Mouse (Mus musculus): Measurements from ENCODE around the gene Rpl13a. TPM values are rescaled to one million over a fixed set of nuclear protein-coding genes. Genes with fewer than 3 reads are reported as not detected.
A peak's percentile ranks its signal among the peaks of the same experiment; 100 is the strongest.
"Not testable (repeated sequence)": the region's sequence is repeated elsewhere in the genome, so short reads cannot be mapped to it uniquely, and the experiment has no call there.

Rpl13a gene
- polyA plus RNA-seq, 1 experiment, result 1,569 TPM

GRCm38 (mm10) chr7:45158991-45159390 is 30.4 kb upstream of the Rpl13a start:
- no peak for TF ChIP-seq CTCF (IDR thresholded peaks at IDR 0.05; ENCODE audit: low read depth, low read length)
- no peak for TF ChIP-seq POLR2A (IDR thresholded peaks at IDR 0.05; ENCODE audit: borderline replicate concordance, low read depth, low read length)

GRCm38 (mm10) chr7:45157459-45157858 is 28.9 kb upstream of the Rpl13a start:
- H3K27ac ChIP-seq (ENCODE audit: insufficient read depth, low read depth, low read length), result no peak overlapping the region
- no peak overlapping the region for H3K4me3 ChIP-seq (ENCODE audit: insufficient read depth, low read length)
- TF ChIP-seq POLR2A (IDR thresholded peaks at IDR 0.05; ENCODE audit: borderline replicate concordance, low read depth, low read length), result no peak
- TF ChIP-seq CTCF (IDR thresholded peaks at IDR 0.05; ENCODE audit: low read depth, low read length), result no peak
- H3K4me1 ChIP-seq (ENCODE audit: control insufficient read depth, insufficient read depth, low read length), result no peaks in the 10 kb centered on the region

More at GRCm38 (mm10) chr7:45158991-45159390, 30.4 kb upstream of the Rpl13a start:
- H3K4me1 ChIP-seq (ENCODE audit: control insufficient read depth, insufficient read depth, low read length), result no peaks in the 10 kb centered on the region
- no peak overlapping the region for H3K4me3 ChIP-seq (ENCODE audit: insufficient read depth, low read length)
- H3K27ac ChIP-seq (ENCODE audit: insufficient read depth, low read depth, low read length), result no peak overlapping the region

GRCm38 (mm10) chr7:45156206-45156605 is 27.6 kb upstream of the Rpl13a start:
- no peak overlapping the region for H3K27ac ChIP-seq (ENCODE audit: insufficient read depth, low read depth, low read length)
- no peak overlapping the region for H3K4me3 ChIP-seq (ENCODE audit: insufficient read depth, low read length)
- TF ChIP-seq POLR2A (IDR thresholded peaks at IDR 0.05; ENCODE audit: borderline replicate concordance, low read depth, low read length), result no peak
- no peak for TF ChIP-seq CTCF (IDR thresholded peaks at IDR 0.05; ENCODE audit: low read depth, low read length)
- peaks cover 3% of the 10 kb centered on the region for H3K4me1 ChIP-seq (ENCODE audit: control insufficient read depth, insufficient read depth, low read length)

- H3K4me3 ChIP-seq (ENCODE audit: insufficient read depth, low read length), result no peak overlapping the region
- TF ChIP-seq CTCF (IDR thresholded peaks at IDR 0.05; ENCODE audit: low read depth, low read length) (no peak), POLR2A (IDR thresholded peaks at IDR 0.05; ENCODE audit: borderline replicate concordance, low read depth, low read length) (no peak)
- H3K27ac ChIP-seq (ENCODE audit: insufficient read depth, low read depth, low read length), result no peak overlapping the region
- peaks cover 9% of the 10 kb centered on the region for H3K4me1 ChIP-seq (ENCODE audit: control insufficient read depth, insufficient read depth, low read length)
Measured at GRCm38 (mm10) chr7:45155590-45155989, 27.0 kb upstream of the Rpl13a start.

GRCm38 (mm10) chr7:45154993-45155514 is 26.5 kb upstream of the Rpl13a start:
- H3K4me3 ChIP-seq (ENCODE audit: insufficient read depth, low read length), result peak overlapping the region; percentile 31
- peak overlapping the region; percentile 10 for H3K27ac ChIP-seq (ENCODE audit: insufficient read depth, low read depth, low read length)
- TF ChIP-seq POLR2A (IDR thresholded peaks at IDR 0.05; ENCODE audit: borderline replicate concordance, low read depth, low read length) (no peak), CTCF (IDR thresholded peaks at IDR 0.05; ENCODE audit: low read depth, low read length) (peak; percentile 66)

GRCm38 (mm10) chr7:45154096-45154992 is 25.8 kb upstream of the Rpl13a start, which contains the start of the genes Pih1d1 and Aldh16a1:
TSS of gene Pih1d1 (plus strand) at chr7:45154303.
TSS of gene Aldh16a1 (minus strand) at chr7:45154584.
- peak; percentile 63; the same call in 1 of the 2 replicates for TF ChIP-seq POLR2A (IDR thresholded peaks at IDR 0.05; ENCODE audit: borderline replicate concordance, low read depth, low read length)
- TF ChIP-seq CTCF (IDR thresholded peaks at IDR 0.05; ENCODE audit: low read depth, low read length), result no peak
- Histone ChIP-seq H3K4me3 (ENCODE audit: insufficient read depth, low read length) (peak within 1 kb of the TSS; percentile 87), H3K27ac (ENCODE audit: insufficient read depth, low read depth, low read length) (peak within 1 kb of the TSS; percentile 96), H3K4me1 (ENCODE audit: control insufficient read depth, insufficient read depth, low read length) (peaks cover 15% of the 10 kb centered on the region)

More at GRCm38 (mm10) chr7:45154993-45155514, 26.5 kb upstream of the Rpl13a start:
- H3K4me1 ChIP-seq (ENCODE audit: control insufficient read depth, insufficient read depth, low read length), result peaks cover 14% of the 10 kb centered on the region

- TF ChIP-seq CTCF (IDR thresholded peaks at IDR 0.05; ENCODE audit: low read depth, low read length) (no peak), POLR2A (IDR thresholded peaks at IDR 0.05; ENCODE audit: borderline replicate concordance, low read depth, low read length) (no peak)
- H3K27ac ChIP-seq (ENCODE audit: insufficient read depth, low read depth, low read length), result peak overlapping the region; percentile 84
- H3K4me3 ChIP-seq (ENCODE audit: insufficient read depth, low read length), result peak overlapping the region; percentile 87
- peaks cover 15% of the 10 kb centered on the region for H3K4me1 ChIP-seq (ENCODE audit: control insufficient read depth, insufficient read depth, low read length)
Measured at GRCm38 (mm10) chr7:45153586-45153985, 25.0 kb upstream of the Rpl13a start.

GRCm38 (mm10) chr7:45153052-45153451 is 24.5 kb upstream of the Rpl13a start:
- H3K4me3 ChIP-seq (ENCODE audit: insufficient read depth, low read length); H3K27ac ChIP-seq (ENCODE audit: insufficient read depth, low read depth, low read length): not testable (repeated sequence)
- H3K4me1 ChIP-seq (ENCODE audit: control insufficient read depth, insufficient read depth, low read length), result peaks cover 15% of the 10 kb centered on the region

- Histone ChIP-seq H3K27ac (ENCODE audit: insufficient read depth, low read depth, low read length) (no peak overlapping the region), H3K4me3 (ENCODE audit: insufficient read depth, low read length) (no peak overlapping the region), H3K4me1 (ENCODE audit: control insufficient read depth, insufficient read depth, low read length) (peaks cover 15% of the 10 kb centered on the region)
- no peak for TF ChIP-seq POLR2A (IDR thresholded peaks at IDR 0.05; ENCODE audit: borderline replicate concordance, low read depth, low read length)
- no peak for TF ChIP-seq CTCF (IDR thresholded peaks at IDR 0.05; ENCODE audit: low read depth, low read length)
Measured at GRCm38 (mm10) chr7:45151303-45151702, 22.7 kb upstream of the Rpl13a start.

- peak overlapping the region; percentile 24 for H3K27ac ChIP-seq (ENCODE audit: insufficient read depth, low read depth, low read length)
- H3K4me3 ChIP-seq (ENCODE audit: insufficient read depth, low read length), result no peak overlapping the region
- peaks cover 15% of the 10 kb centered on the region for H3K4me1 ChIP-seq (ENCODE audit: control insufficient read depth, insufficient read depth, low read length)
- TF ChIP-seq CTCF (IDR thresholded peaks at IDR 0.05; ENCODE audit: low read depth, low read length) (no peak), POLR2A (IDR thresholded peaks at IDR 0.05; ENCODE audit: borderline replicate concordance, low read depth, low read length) (no peak)
Measured at GRCm38 (mm10) chr7:45150321-45150720, 21.8 kb upstream of the Rpl13a start.

Measured in bone marrow macrophage, adult 2 months (primary cell).